Mouse (Mus musculus): ENCODE measurements around the gene Rab20. TPM values are rescaled to one million over a fixed set of nuclear protein-coding genes. Genes with fewer than 3 reads are reported as not detected.
A peak's percentile ranks its signal among the peaks of the same experiment; 100 is the strongest.
"Not testable (repeated sequence)": the region's sequence is repeated elsewhere in the genome, so short reads cannot be mapped to it uniquely, and the experiment has no call there.

Rab20 gene
- polyA plus RNA-seq, 1 experiment from 2014 or later, result 0.93 TPM

DNA sequence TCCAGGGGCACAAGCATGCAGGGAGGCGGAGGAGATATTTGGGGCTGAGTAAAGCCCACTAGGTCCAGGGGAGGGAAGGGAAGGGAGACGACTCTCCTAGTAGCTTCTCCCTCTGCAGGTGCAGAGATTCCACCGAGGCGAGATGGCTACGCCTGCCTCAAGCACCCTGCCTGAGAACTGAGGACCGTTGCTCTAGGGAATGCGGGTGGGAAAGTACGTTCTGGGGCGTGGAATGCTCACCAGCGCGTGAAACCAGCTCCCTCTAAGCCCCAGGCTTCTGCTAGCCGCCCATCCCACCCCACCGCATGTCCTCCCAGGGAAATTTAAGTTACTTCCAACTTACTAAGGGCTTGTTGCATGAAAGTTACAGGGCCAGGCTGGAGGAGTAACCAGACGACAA is 1.1 kb upstream of the Rab20 start:
- no peak overlapping the region for H3K9ac ChIP-seq (replicated peaks)
- H3K27me3 ChIP-seq, result peaks cover 74% of the 10 kb centered on the region
- 7% methylated on average over 14 of the region's 14 CpGs for WGBS
- no peaks in the 10 kb centered on the region for H3K9me3 ChIP-seq
- H3K27ac ChIP-seq, result no peak overlapping the region
- no peak for ATAC-seq (ENCODE audit: insufficient number of reproducible peaks, insufficient read depth, low FRiP score, low TSS enrichment, low read depth)
- H3K4me1 ChIP-seq (replicated peaks), result peaks cover 39% of the 10 kb centered on the region
- no peaks in the 10 kb centered on the region for H3K36me3 ChIP-seq
- H3K4me3 ChIP-seq (replicated peaks), result no peak overlapping the region
- peak overlapping the region; percentile 99; the same call in 1 of the 2 replicates for H3K4me2 ChIP-seq

DNA sequence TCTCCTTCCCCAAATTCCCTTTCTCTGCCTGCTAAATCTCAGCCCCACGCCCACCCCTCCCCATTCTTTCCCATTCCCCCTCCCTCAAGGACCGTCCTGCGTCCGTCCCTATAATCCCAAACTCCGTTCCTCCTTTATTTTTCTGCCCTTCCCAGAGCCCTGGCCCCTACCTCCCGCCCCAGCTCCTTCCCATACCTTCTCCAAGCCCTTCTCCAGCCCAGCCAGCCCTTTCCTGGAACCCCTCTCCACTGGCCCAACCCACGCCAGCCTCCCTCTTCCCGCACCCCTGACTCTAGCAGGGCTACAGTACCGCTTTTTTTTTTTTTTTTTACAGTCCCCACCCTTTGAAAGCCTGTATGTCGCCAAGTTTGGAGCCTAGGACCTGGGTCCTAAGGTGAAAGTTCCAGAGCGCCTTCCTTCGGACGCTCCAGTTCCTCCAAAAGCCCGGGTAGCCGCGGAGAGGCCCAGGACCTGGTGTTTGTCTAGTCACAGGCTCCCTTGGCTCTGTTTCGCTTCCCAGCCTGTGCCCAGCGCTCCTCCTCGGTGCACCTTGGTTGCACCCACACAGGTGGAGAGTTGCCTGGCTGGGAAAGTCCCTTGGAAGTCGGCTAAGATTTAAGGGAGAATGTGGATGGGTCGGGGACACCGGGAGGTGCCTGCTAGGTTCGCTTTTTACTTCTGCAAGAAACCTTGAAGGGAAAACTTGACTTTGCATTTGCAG is 457 bp upstream of the Rab20 start:
- H3K9me3 ChIP-seq, result no peaks in the 10 kb centered on the region
- peaks cover 80% of the 10 kb centered on the region for H3K27me3 ChIP-seq

DNA sequence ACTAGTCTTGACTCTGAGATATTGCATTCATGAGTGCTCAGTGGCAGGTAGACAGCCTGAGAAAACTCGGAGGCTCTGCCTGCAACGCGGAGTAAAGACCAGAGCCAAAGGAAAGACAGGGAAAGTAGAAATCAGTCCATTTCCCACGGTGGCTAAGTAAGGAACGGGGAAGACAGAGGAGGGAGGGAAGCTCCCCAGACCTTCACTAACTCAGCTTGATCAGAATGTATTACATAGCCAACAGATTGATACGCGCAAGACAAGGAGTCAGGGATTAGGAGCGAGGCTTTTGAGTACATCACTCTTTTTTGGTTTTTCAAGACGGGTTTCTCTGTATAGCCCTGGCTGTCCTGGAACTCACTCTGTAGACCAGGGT is 1.3 kb downstream of the Rab20 start:
- 3% methylated on average over 9 of the region's 9 CpGs for WGBS
- Histone ChIP-seq H3K36me3 (no peaks in the 10 kb centered on the region), H3K27me3 (peaks cover 86% of the 10 kb centered on the region), H3K27ac (no peak overlapping the region), H3K9me3 (no peaks in the 10 kb centered on the region), H3K4me3 (replicated peaks) (peak overlapping the region; percentile 21), H3K4me2 (peak overlapping the region; percentile 99), H3K9ac (replicated peaks) (no peak overlapping the region), H3K4me1 (replicated peaks) (peaks cover 47% of the 10 kb centered on the region)
- ATAC-seq (ENCODE audit: insufficient number of reproducible peaks, insufficient read depth, low FRiP score, low TSS enrichment, low read depth), result no peak

More for the DNA sequence above, 457 bp upstream of the Rab20 start:
- Histone ChIP-seq H3K9ac (replicated peaks) (no peak overlapping the region), H3K4me3 (replicated peaks) (peak overlapping the region; percentile 57), H3K27ac (no peak overlapping the region), H3K4me2 (peak overlapping the region; percentile 99), H3K4me1 (replicated peaks) (peaks cover 39% of the 10 kb centered on the region), H3K36me3 (no peaks in the 10 kb centered on the region)
- 2% methylated on average over 23 of the region's 23 CpGs for WGBS
- ATAC-seq (ENCODE audit: insufficient number of reproducible peaks, insufficient read depth, low FRiP score, low TSS enrichment, low read depth), result peak; percentile 28; the same call in 1 of the 2 replicates

DNA sequence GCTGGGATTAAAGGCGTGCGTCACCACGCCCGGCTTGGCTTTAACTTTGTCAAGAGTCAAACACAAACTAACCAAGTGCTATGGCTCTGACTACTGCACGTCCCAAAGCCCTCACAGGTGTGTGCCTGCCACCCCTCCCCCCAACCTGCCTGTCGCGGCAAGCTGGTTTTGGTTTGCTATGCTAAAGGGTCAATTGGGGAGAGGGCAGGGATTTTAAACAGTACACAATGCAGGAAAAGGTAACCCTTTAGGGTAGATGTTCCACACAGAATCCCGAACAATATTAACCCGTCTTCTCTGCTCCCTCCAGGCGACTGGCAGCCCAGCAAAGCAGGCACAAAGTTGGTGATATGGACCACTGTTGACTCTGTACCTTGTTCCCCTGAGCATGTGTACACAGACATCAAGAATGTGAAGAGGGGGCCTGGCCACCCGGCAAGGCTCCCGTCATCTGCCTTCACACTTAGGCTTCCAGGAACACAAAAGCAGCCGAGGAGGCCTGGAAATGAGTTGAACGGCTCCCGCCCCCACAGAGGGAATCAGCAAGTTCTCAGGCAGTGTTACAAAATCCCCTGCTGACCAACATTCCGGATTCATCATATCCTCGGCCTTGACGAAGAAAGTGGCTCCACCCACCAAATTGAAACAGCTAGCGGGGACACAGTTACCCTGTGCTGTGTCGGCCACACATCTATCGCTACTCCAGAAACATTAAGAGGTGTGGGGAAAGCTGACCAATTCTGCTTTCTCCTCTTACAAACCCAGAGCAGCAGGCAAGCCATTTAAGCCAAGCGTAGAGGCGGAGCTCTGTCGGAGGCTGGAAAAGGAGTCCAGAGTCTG is 2.0 kb downstream of the Rab20 start:
- no peaks in the 10 kb centered on the region for H3K36me3 ChIP-seq
- peaks cover 79% of the 10 kb centered on the region for H3K27me3 ChIP-seq
- peaks cover 47% of the 10 kb centered on the region for H3K4me1 ChIP-seq (replicated peaks)
- peak overlapping the region; percentile 21 for H3K4me3 ChIP-seq (replicated peaks)
- H3K4me2 ChIP-seq, result peak overlapping the region; percentile 99
- WGBS, result 3% methylated on average over 24 of the region's 24 CpGs
- no peaks in the 10 kb centered on the region for H3K9me3 ChIP-seq
- no peak for ATAC-seq (ENCODE audit: insufficient number of reproducible peaks, insufficient read depth, low FRiP score, low TSS enrichment, low read depth)
- no peak overlapping the region; the same call in 1 of the 2 replicates for H3K9ac ChIP-seq (replicated peaks)
- no peak overlapping the region for H3K27ac ChIP-seq

DNA sequence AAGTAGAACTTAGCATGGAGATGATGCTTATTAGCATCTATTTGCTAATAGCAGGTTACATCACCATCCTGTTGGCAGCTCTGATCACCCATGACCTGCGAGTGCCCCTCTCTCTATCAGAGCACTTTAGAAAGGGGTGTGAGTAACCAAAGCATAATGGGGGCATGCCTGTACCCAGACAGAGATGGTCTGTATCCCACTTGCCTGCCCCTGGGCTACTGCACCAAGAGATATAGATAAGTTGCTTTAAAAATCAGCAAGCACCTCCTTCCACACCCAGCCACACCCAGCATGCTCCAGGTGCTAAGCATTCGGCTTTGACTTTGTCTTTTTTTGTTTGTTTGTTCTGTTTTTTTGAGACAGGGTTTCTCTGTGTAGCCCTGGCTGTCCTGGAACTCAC is 2.6 kb downstream of the Rab20 start:
- no peak overlapping the region for H3K9ac ChIP-seq (replicated peaks)
- H3K27ac ChIP-seq, result no peak overlapping the region
- H3K4me2 ChIP-seq, result no peak overlapping the region
- H3K27me3 ChIP-seq, result peaks cover 76% of the 10 kb centered on the region
- WGBS, result 8% methylated on average over 2 of the region's 2 CpGs
- no peak overlapping the region for H3K4me3 ChIP-seq (replicated peaks)
- H3K4me1 ChIP-seq (replicated peaks), result peaks cover 47% of the 10 kb centered on the region
- H3K36me3 ChIP-seq, result no peaks in the 10 kb centered on the region
- no peaks in the 10 kb centered on the region for H3K9me3 ChIP-seq
- no peak for ATAC-seq (ENCODE audit: insufficient number of reproducible peaks, insufficient read depth, low FRiP score, low TSS enrichment, low read depth)

DNA sequence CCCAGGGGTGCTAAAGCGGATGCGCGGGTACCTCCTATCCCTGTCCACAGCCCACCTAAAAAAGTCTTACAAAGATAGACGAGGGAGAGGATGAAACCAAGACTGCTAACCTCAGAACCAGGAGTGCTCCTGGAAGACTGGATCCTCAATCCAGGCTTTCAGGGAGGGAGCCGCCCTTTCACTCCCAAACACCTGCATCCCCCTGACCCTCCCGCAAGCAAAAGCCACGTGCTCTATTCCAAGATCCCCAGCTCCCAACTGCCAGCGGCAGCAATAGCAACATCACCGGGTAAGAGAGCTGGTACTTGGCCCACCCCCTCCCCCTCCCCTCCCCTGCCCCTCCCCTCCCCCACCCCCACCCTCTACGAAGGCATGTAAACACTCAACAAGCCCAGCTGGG is 3.1 kb downstream of the Rab20 start:
- Histone ChIP-seq H3K4me3 (replicated peaks) (no peak overlapping the region), H3K27ac (no peak overlapping the region), H3K4me1 (replicated peaks) (peaks cover 47% of the 10 kb centered on the region), H3K9me3 (no peaks in the 10 kb centered on the region), H3K4me2 (no peak overlapping the region), H3K27me3 (peaks cover 71% of the 10 kb centered on the region), H3K36me3 (no peaks in the 10 kb centered on the region), H3K9ac (replicated peaks) (no peak overlapping the region)
- ATAC-seq (ENCODE audit: insufficient number of reproducible peaks, insufficient read depth, low FRiP score, low TSS enrichment, low read depth), result no peak
- 2% methylated on average over 10 of the region's 10 CpGs for WGBS

DNA sequence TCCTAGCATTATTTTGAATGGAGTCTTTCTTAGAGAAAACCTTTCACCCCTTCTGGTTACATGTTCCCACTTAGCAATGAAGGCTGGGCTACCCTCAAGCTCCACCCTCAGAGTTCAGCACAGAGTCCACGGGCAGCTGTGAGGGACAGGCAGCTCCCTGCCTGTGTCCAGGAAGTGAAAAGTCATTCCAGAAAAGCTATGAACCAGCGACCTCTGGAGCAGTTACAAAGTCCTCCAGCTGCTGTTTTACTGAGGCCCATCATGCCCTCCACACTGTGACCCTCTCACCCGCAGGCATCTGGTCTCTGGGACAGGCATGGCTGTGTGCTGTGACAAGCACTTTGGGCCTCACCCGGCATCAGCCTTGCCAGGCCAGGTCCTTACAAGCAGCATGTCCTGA is 5.4 kb downstream of the Rab20 start:
- Histone ChIP-seq H3K27ac (no peak overlapping the region), H3K9ac (replicated peaks) (no peak overlapping the region), H3K27me3 (peaks cover 48% of the 10 kb centered on the region), H3K4me2 (no peak overlapping the region), H3K36me3 (no peaks in the 10 kb centered on the region), H3K4me3 (replicated peaks) (no peak overlapping the region), H3K4me1 (replicated peaks) (peaks cover 36% of the 10 kb centered on the region), H3K9me3 (no peaks in the 10 kb centered on the region)
- no peak for ATAC-seq (ENCODE audit: insufficient number of reproducible peaks, insufficient read depth, low FRiP score, low TSS enrichment, low read depth)
- 16% methylated on average over 4 of the region's 4 CpGs for WGBS

DNA sequence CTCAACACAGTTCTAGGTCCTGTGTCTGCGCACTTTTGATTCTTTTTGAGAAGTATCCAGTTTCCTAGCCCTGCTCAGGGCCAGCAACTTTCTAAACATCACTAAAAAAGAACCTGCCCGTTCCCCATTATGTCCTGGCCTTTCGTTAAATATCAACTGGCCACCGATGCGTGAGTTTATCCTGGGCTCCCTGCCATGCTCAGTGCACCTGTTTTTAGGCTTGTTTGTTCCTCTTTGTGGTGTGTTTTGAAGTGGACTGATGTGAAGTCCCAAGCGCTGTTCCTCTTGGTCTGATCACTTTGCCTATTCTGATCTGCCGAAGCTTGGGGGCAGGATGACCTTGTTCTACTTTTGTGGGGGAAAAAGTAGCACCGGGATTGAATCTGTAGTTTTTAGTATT is 7.2 kb downstream of the Rab20 start:
- no peak for ATAC-seq (ENCODE audit: insufficient number of reproducible peaks, insufficient read depth, low FRiP score, low TSS enrichment, low read depth)
- peaks cover 31% of the 10 kb centered on the region for H3K27me3 ChIP-seq

DNA sequence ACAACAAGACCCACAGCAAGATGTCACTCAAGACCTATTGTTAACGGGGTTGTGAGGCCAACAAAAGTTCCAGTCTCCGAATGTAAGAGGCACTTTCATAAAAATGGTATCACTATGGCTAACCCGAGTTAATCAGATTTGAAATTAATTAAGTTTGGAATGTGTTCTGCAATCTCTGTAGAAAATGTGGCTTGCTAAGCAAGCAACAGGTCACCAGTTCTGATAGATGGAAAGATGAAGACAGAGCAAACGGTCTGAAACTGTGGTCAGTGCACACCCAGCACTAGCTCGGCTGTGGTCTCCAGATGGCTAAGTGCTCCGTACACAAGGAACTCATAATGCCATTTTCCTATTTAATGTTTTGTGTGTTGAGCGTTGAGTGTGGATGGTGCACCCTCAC is 7.8 kb downstream of the Rab20 start:
- no peak overlapping the region for H3K9ac ChIP-seq (replicated peaks)
- WGBS, result 81% methylated on average over 7 of the region's 7 CpGs
- H3K4me1 ChIP-seq (replicated peaks), result peaks cover 16% of the 10 kb centered on the region

More for the DNA sequence above, 7.2 kb downstream of the Rab20 start:
- 57% methylated on average over 8 of the region's 8 CpGs for WGBS
- Histone ChIP-seq H3K27ac (no peak overlapping the region), H3K4me2 (no peak overlapping the region), H3K9ac (replicated peaks) (no peak overlapping the region), H3K36me3 (no peaks in the 10 kb centered on the region), H3K4me1 (replicated peaks) (peaks cover 22% of the 10 kb centered on the region), H3K4me3 (replicated peaks) (no peak overlapping the region), H3K9me3 (no peaks in the 10 kb centered on the region; the same call in 1 of the 2 replicates)

DNA sequence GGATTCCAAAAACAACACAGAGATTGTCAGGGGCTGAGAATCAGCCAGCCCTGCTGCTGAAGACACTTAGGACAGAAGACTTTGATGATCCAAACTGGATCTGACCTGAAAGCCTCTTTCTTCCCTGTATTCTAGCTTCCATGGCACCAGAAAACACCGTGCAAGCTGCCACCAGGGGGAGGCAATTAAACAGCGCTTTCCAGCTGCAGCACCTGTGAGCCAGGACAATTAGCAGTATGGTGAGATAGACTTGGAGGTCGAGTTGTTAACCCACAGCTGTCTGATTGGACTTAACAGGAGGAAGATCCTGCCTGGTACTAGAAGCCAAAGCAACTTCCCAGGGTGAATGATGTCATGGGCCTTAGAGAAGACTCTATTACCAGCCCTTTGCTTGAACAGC is 9.4 kb downstream of the Rab20 start:
- Histone ChIP-seq H3K4me3 (replicated peaks) (no peak overlapping the region), H3K36me3 (no peaks in the 10 kb centered on the region), H3K27ac (no peak overlapping the region), H3K9me3 (no peaks in the 10 kb centered on the region; the same call in 1 of the 2 replicates), H3K4me2 (no peak overlapping the region), H3K9ac (replicated peaks) (no peak overlapping the region), H3K27me3 (peaks cover 9% of the 10 kb centered on the region), H3K4me1 (replicated peaks) (peaks cover 8% of the 10 kb centered on the region)
- WGBS, result 3% methylated on average over 3 of the region's 3 CpGs
- no peak for ATAC-seq (ENCODE audit: insufficient number of reproducible peaks, insufficient read depth, low FRiP score, low TSS enrichment, low read depth)

More for the DNA sequence above, 7.8 kb downstream of the Rab20 start:
- ATAC-seq (ENCODE audit: insufficient number of reproducible peaks, insufficient read depth, low FRiP score, low TSS enrichment, low read depth), result no peak
- Histone ChIP-seq H3K27ac (no peak overlapping the region), H3K4me2 (no peak overlapping the region), H3K9me3 (no peaks in the 10 kb centered on the region; the same call in 1 of the 2 replicates), H3K4me3 (replicated peaks) (no peak overlapping the region), H3K27me3 (peaks cover 25% of the 10 kb centered on the region), H3K36me3 (no peaks in the 10 kb centered on the region)

DNA sequence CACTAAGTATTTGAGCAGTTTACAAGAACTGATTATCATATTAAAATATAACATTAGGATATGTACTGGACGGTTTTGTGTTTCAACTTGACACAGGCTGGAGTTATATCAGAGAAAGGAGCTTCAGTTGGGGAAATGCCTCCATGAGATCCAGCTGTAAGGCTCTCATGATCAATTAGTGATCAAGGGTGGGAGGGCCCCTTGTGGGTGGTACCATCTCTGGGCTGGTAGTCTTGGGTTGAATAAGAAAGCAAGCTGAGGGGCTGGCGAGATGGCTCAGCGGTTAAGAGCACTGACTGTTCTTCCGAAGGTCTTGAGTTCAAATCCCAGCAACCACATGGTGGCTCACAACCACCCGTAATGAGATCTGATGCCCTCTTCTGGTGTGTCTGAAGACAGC is 12.0 kb downstream of the Rab20 start:
- H3K9ac ChIP-seq (replicated peaks); ATAC-seq (ENCODE audit: insufficient number of reproducible peaks, insufficient read depth, low FRiP score, low TSS enrichment, low read depth); H3K4me1 ChIP-seq (replicated peaks); H3K27ac ChIP-seq; H3K4me3 ChIP-seq (replicated peaks); H3K9me3 ChIP-seq; H3K27me3 ChIP-seq; H3K4me2 ChIP-seq; H3K36me3 ChIP-seq: not testable (repeated sequence)
- WGBS, result 89% methylated on average over 5 of the region's 5 CpGs

Data from limb, embryonic 12.5 days (tissue).